Mouse (Mus musculus) embryo, embryonic 11.5 days (tissue): ENCODE data around the gene Btbd35f7.
"Not testable (repeated sequence)": the region's sequence is repeated elsewhere in the genome, so short reads cannot be mapped to it uniquely, and the experiment has no call there.

Experiments
- DNase-seq: peaks from one replicate; pipeline ENCODE4 v3.0.0-alpha.2; 2012; ENCODE audit warnings: low read depth, low spot score

Gene Btbd35f7

GRCm38 (mm10) chrX:5668767-5669166, at the start of gene Btbd35f7:
Gene Btbd35f7 (plus strand): TSS chrX:5669067.
- DNase-seq = not testable (repeated sequence)
